In the genomic region with DNA sequence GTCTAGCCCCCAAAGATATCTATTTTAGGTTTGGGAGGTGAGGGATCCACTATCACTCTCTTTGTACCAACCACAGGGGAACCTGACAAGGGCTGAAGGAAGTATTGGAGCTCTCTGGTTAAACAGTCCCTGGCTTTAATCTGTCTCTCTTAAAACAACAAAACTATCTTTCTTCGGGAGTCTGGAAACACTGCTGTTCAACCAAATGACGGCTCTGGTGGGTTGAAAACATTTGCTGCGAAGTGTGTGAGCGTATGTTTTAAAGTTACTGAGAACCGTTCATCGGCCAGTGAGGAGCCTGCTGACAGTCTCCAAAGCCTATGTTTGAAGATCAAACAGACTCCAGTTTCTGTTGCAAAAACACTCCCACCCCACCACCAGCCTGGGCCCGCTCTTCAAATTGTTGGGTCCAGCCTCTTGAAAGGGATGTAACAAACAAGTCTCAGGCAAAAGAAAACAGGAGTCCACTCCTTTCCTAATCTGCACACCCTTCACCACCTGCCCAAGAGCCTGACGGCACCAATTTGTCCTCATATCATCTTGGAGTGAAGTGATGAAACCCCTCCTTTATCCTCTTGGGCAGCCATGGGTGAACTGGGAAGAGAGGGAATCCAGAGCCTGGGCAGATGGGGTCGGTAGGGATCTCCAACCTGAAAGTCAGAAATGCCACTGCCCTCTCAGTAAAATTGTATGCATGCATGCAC, we compare ENCODE assay signal across 9 mouse cellular contexts. TPM values are rescaled to one million over a fixed set of nuclear protein-coding genes. Genes with fewer than 3 reads are reported as not detected.
DNase-seq lines count a peak whose midpoint lies in the region; ATAC-seq and TF ChIP-seq lines count a peak whose summit lies in the region.
"Had no signal": no experiment of that assay in that cellular context is flagged by ENCODE, and none has a peak within 500 bp of the region (broad histone marks: within the 10 kb centered on the region; RNA-seq: fewer than 3 reads in every experiment).

No protein-coding gene starts in this region.

- TF ChIP-seq POLR2A in kidney, adult 2 months (IDR thresholded peaks at IDR 0.05; ENCODE audit: low read depth, low read length): no peak
- TF ChIP-seq POLR2A in cerebellum, adult 2 months (IDR thresholded peaks at IDR 0.05; ENCODE audit: borderline replicate concordance, insufficient read depth, low read length): no peak

- no peak overlapping the region for H3K9ac ChIP-seq in forebrain, embryonic 11.5 days (ENCODE audit: low read length)
- no peak overlapping the region for H3K9ac ChIP-seq in forebrain, embryonic 15.5 days (replicated peaks)
- H3K9ac ChIP-seq in hindbrain, embryonic 13.5 days: no peak overlapping the region

- H3K27ac ChIP-seq in forebrain, embryonic 11.5 days (ENCODE audit: low read depth, low read length): no peak overlapping the region
- H3K27ac ChIP-seq in forebrain, embryonic 15.5 days (replicated peaks): no peak overlapping the region
- H3K27ac ChIP-seq in kidney, adult 2 months (ENCODE audit: insufficient read depth, low read depth, low read length): peak overlapping the region; percentile 92
- H3K27ac ChIP-seq in hindbrain, embryonic 13.5 days: no peak overlapping the region
- H3K27ac ChIP-seq in cerebellum, adult 2 months (ENCODE audit: insufficient read depth, low read length): no peak overlapping the region

- DNase-seq in forebrain, embryonic 11.5 days (ENCODE audit: low spot score): no peak
- no peak for DNase-seq in kidney, adult 2 months
- no peak for DNase-seq in kidney, adult 18-20 months
- peak; percentile 32 for DNase-seq in brain, adult 2 months (ENCODE audit: low read depth, low spot score)
- DNase-seq in cerebellum, adult 2 months: no peak
- DNase-seq in cerebellum, adult 9-10 months: no peak

- H3K4me3 ChIP-seq in forebrain, embryonic 11.5 days (ENCODE audit: low read depth, low read length): no peak overlapping the region
- no peak overlapping the region for H3K4me3 ChIP-seq in forebrain, embryonic 15.5 days
- peak overlapping the region; percentile 39 for H3K4me3 ChIP-seq in kidney, adult 2 months (ENCODE audit: insufficient read depth, low read depth, low read length)
- no peak overlapping the region for H3K4me3 ChIP-seq in hindbrain, embryonic 13.5 days
- no peak overlapping the region for H3K4me3 ChIP-seq in cerebellum, adult 2 months (replicated peaks; ENCODE audit: insufficient read depth, low read depth, low read length)

- no peak for TF ChIP-seq CTCF in kidney, adult 2 months (conservative IDR thresholded peaks at IDR 0.05; ENCODE audit: insufficient read depth, insufficient read length, low read depth, low read length)
- TF ChIP-seq CTCF in cerebellum, adult 2 months (IDR thresholded peaks at IDR 0.05; ENCODE audit: borderline replicate concordance, insufficient read depth, low read depth, low read length): no peak

- no peaks in the 10 kb centered on the region for H3K36me3 ChIP-seq in forebrain, embryonic 11.5 days (ENCODE audit: control insufficient read depth, insufficient read depth, low read length)
- no peaks in the 10 kb centered on the region for H3K36me3 ChIP-seq in forebrain, embryonic 15.5 days
- no peaks in the 10 kb centered on the region; the same call in 1 of the 2 replicates for H3K36me3 ChIP-seq in kidney, adult 2 months (ENCODE audit: control insufficient read depth, insufficient read depth, low read length)
- H3K36me3 ChIP-seq in hindbrain, embryonic 13.5 days: no peaks in the 10 kb centered on the region

- H3K4me1 ChIP-seq in forebrain, embryonic 11.5 days (replicated peaks; ENCODE audit: control insufficient read depth, insufficient read depth, low read length): peaks cover 13% of the 10 kb centered on the region
- H3K4me1 ChIP-seq in forebrain, embryonic 15.5 days: peaks cover 8% of the 10 kb centered on the region
- H3K4me1 ChIP-seq in kidney, adult 2 months (ENCODE audit: control insufficient read depth, insufficient read depth, low read length): peaks cover 29% of the 10 kb centered on the region
- H3K4me1 ChIP-seq in hindbrain, embryonic 13.5 days (replicated peaks): peaks cover 26% of the 10 kb centered on the region
- H3K4me1 ChIP-seq in cerebellum, adult 2 months (ENCODE audit: control insufficient read depth, insufficient read depth, low read length): no peaks in the 10 kb centered on the region

- H3K27me3 ChIP-seq in forebrain, embryonic 11.5 days (ENCODE audit: control insufficient read depth, insufficient read depth, low read length): peaks cover 5% of the 10 kb centered on the region
- peaks cover 16% of the 10 kb centered on the region; the same call in 1 of the 2 replicates for H3K27me3 ChIP-seq in forebrain, embryonic 15.5 days
- H3K27me3 ChIP-seq in kidney, adult 2 months (replicated peaks; ENCODE audit: control insufficient read depth, insufficient read depth, low read length): no peaks in the 10 kb centered on the region
- peaks cover 39% of the 10 kb centered on the region for H3K27me3 ChIP-seq in hindbrain, embryonic 13.5 days
- no peaks in the 10 kb centered on the region; the same call in 1 of the 2 replicates for H3K27me3 ChIP-seq in cerebellum, adult 2 months (ENCODE audit: control insufficient read depth, insufficient read depth, low read length)

- H3K9me3 ChIP-seq in forebrain, embryonic 11.5 days (ENCODE audit: control insufficient read depth, low read length): no peaks in the 10 kb centered on the region
- no peaks in the 10 kb centered on the region for H3K9me3 ChIP-seq in forebrain, embryonic 15.5 days
- no peaks in the 10 kb centered on the region for H3K9me3 ChIP-seq in hindbrain, embryonic 13.5 days

- H3K4me2 ChIP-seq in forebrain, embryonic 11.5 days (ENCODE audit: low read depth, low read length, severe bottlenecking): peak overlapping the region; percentile 38; the same call in 1 of the 2 replicates
- no peak overlapping the region for H3K4me2 ChIP-seq in forebrain, embryonic 15.5 days (replicated peaks)
- peak overlapping the region; percentile 20 for H3K4me2 ChIP-seq in hindbrain, embryonic 13.5 days
- H3K4me2 ChIP-seq: liver, embryonic 11.5 days had no signal

- ATAC-seq in forebrain, embryonic 11.5 days (replicated peaks; ENCODE audit: low FRiP score): no peak
- ATAC-seq in forebrain, embryonic 15.5 days (replicated peaks): no peak
- no peak for ATAC-seq in hindbrain, embryonic 13.5 days (ENCODE audit: low FRiP score)

- 58% methylated on average over 9 of the region's 9 CpGs for WGBS in forebrain, embryonic 11.5 days
- WGBS in forebrain, embryonic 15.5 days: 65% methylated on average over 9 of the region's 9 CpGs
- WGBS in kidney, adult 2 months: 51% methylated on average over 9 of the region's 9 CpGs
- 43% methylated on average over 9 of the region's 9 CpGs for WGBS in hindbrain, embryonic 13.5 days
- WGBS in cerebellum, adult 2 months: 45% methylated on average over 9 of the region's 9 CpGs

RNA-seq across cellular contexts. Expression of gene Trabd2b, which starts 4.6 kb away (rescaled TPM):
- 1.4 and 1.7 TPM in 2 replicates for polyA plus RNA-seq in forebrain, embryonic 11.5 days (2014; fragmentation: Nextera tagmentation; extraction: Ambion mirVana)
- polyA plus RNA-seq in forebrain, embryonic 15.5 days (2015; fragmentation: Nextera tagmentation; extraction: Ambion mirVana): 0.32 and 0.37 TPM in 2 replicates
- polyA plus RNA-seq in kidney, adult 2 months (2012; rRNA removed): 31.5 and 32.2 TPM in 2 replicates
- 0.78 and 1.0 TPM in 2 replicates for polyA plus RNA-seq in hindbrain, embryonic 13.5 days (2015; fragmentation: Nextera tagmentation; extraction: Ambion mirVana)
- 4.8 and 5.1 TPM in 2 replicates for polyA plus RNA-seq in cerebellum, adult 2 months (2012; rRNA removed)
